Mouse (Mus musculus) liver, adult 2 months (tissue): ENCODE measurements at regions not wholly inside any gene's neighbourhood (a gene's known extent, or its start where the extent isn't known, plus 50 kb on each side); places are given as distances from the start of the nearest gene placed in this dataset.

Experiments used
- DNase-seq: peaks from one replicate; pipeline ENCODE4 v3.0.0-alpha.2; 2011; ENCODE audit warnings: low read depth, low spot score; ENCODE audit errors: extremely low read depth
- H3K27ac ChIP-seq: fragments of 200-500 bp; replicated peaks from 2 replicates; pipeline ENCODE4 v1.5.1; 2012; ENCODE audit warnings: low read depth, mild to moderate bottlenecking, control low read depth, inconsistent platforms, low read length; ENCODE audit not compliant: insufficient read depth
- H3K27me3 ChIP-seq: fragments of 200-500 bp; 2 replicates; pipeline ENCODE4 v1.6.1; 2012; ENCODE audit warnings: mild to moderate bottlenecking, moderate library complexity, low read length, inconsistent platforms; ENCODE audit not compliant: control insufficient read depth, insufficient read depth
- H3K36me3 ChIP-seq: fragments of 200-500 bp; 2 replicates; pipeline ENCODE4 v1.6.1; 2012; ENCODE audit warnings: low read length, inconsistent platforms; ENCODE audit not compliant: control insufficient read depth, insufficient read depth
- H3K4me1 ChIP-seq: fragments of 200-500 bp; 2 replicates; pipeline ENCODE4 v1.6.1; 2011; ENCODE audit warnings: low read length; ENCODE audit not compliant: control insufficient read depth, insufficient read depth
- H3K4me3 ChIP-seq: fragments of 200-500 bp; 2 replicates; pipeline ENCODE4 v1.5.1; 2011; ENCODE audit warnings: low read depth, mild to moderate bottlenecking, control low read depth, low read length, moderate library complexity; ENCODE audit not compliant: insufficient read depth
- H3K79me2 ChIP-seq: fragments of 200-500 bp; 2 replicates; pipeline ENCODE4 v1.6.1; 2012; ENCODE audit warnings: inconsistent platforms, mild to moderate bottlenecking, low read length, moderate library complexity; ENCODE audit not compliant: control insufficient read depth, insufficient read depth
- H3K9ac ChIP-seq: fragments of 200-500 bp; 2 replicates; pipeline ENCODE4 v1.6.1; 2012; ENCODE audit warnings: low read depth, mild to moderate bottlenecking, control low read depth, inconsistent platforms, low read length
- CTCF ChIP-seq: fragments of 200-500 bp; IDR thresholded peaks from 2 replicates; pipeline ENCODE4 v1.5.1; 2011; ENCODE audit warnings: low read depth, low read length, control low read depth
- POLR2A ChIP-seq: fragments of 200-500 bp; IDR thresholded peaks from 2 replicates; pipeline ENCODE4 v1.6.1; 2011; ENCODE audit warnings: low read length, control low read depth; ENCODE audit not compliant: insufficient read depth; ENCODE audit errors: extremely low read depth
- WGBS: fragments of 180-500 bp; shearing (Covaris S2); methylation state at CpG from one replicate; pipeline ENCODE4 v1.1.7; 2018; 5-methylcytosine and 5-hydroxymethylcytosine counted together

DNA sequence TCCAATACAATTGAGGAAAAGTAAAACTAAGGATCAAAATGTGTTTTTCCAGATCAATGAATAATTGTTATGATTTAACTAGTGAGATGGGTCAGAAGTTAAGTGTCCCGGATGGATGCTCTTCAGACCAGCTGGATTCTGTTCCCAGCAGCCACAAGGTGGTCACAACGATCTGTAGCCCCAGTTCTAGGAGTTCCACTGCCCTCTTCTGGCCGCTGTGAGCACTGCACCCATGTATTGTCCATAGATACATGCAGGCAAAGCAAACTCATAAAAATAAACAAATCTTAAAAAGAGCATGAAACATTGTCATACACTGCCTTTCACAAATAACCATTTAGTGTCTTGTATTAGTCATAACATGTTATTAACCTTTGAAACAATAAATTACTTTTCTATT lies 96.3 kb upstream of the Gk2 start:
- TF ChIP-seq POLR2A: no peak
- peak; percentile 84 for TF ChIP-seq CTCF
- no peaks in the 10 kb centered on the region for H3K79me2 ChIP-seq
- WGBS: 62% methylated on average over 3 of the region's 3 CpGs
- H3K4me3 ChIP-seq: no peak overlapping the region
- no peaks in the 10 kb centered on the region for H3K4me1 ChIP-seq
- no peak overlapping the region for H3K27ac ChIP-seq
- peak; percentile 3 for DNase-seq
- no peak overlapping the region for H3K9ac ChIP-seq
- no peaks in the 10 kb centered on the region for H3K36me3 ChIP-seq
- H3K27me3 ChIP-seq: no peaks in the 10 kb centered on the region

DNA sequence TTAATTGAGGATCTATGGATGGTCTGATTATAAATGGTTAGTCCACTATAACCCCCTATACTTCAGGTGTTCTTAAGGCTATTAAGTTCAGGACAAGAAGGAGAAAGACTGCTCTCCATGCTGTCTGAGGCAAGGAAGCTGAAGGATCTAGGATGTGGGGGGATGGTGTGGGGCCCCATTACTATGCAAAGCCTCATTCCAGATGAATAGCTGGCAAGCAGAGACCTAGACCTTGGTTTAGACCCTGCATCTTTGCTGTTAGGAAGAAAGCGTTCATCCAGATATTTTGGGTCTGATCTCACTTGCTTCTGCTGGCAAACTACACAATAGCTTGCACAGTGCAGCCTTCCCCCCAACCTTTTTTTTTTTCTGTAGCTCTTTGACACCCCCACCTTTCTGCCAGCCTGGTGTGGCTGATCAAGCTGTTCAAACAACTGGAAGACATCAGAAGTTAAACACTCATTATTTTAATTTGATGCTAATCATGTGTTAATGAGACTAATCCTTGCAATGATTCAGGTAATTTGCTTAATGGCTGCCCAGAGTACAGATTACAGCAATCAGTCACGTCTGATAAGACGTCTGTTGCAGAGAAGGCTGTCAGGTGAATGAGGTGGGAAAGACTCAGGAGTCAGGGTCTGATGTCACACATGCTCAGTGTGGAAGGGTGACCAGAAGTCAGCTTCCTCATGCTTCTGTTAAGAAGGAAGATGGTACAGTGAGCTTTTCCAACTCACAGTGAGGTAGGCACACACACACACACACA lies 80.9 kb upstream of the Gk2 start:
- H3K4me3 ChIP-seq: no peak overlapping the region
- H3K27ac ChIP-seq: no peak overlapping the region
- DNase-seq: no peak
- no peak overlapping the region for H3K9ac ChIP-seq
- no peaks in the 10 kb centered on the region for H3K4me1 ChIP-seq
- TF ChIP-seq CTCF: no peak
- no peak for TF ChIP-seq POLR2A
- WGBS: 25% methylated on average over 3 of the region's 3 CpGs
- H3K36me3 ChIP-seq: no peaks in the 10 kb centered on the region
- no peaks in the 10 kb centered on the region for H3K79me2 ChIP-seq
- H3K27me3 ChIP-seq: no peaks in the 10 kb centered on the region

DNA sequence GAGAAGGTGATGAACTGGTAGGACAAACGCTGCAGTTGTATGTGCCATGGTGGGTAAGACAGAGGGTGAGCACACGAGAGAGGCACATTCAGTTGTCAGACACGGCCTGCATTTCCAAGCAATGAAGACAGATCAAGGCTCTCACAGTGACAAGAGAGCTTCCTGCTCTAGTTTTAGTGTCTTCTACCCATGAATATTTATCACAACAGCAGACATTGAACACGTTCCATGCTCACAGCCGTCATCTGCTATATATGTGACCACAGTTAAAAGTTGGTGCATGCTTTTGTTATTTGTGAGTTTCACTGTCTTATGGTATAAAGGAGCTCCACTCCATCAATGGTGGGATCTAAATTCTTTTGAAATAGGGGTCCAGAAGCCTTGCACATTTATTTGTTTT lies 76.9 kb upstream of the Gk2 start:
- DNase-seq: no peak
- Histone ChIP-seq H3K4me3 (no peak overlapping the region), H3K4me1 (no peaks in the 10 kb centered on the region), H3K79me2 (no peaks in the 10 kb centered on the region), H3K9ac (no peak overlapping the region), H3K36me3 (no peaks in the 10 kb centered on the region), H3K27me3 (no peaks in the 10 kb centered on the region), H3K27ac (no peak overlapping the region)
- TF ChIP-seq POLR2A: no peak
- TF ChIP-seq CTCF: no peak
- WGBS: 81% methylated on average over 5 of the region's 5 CpGs

DNA sequence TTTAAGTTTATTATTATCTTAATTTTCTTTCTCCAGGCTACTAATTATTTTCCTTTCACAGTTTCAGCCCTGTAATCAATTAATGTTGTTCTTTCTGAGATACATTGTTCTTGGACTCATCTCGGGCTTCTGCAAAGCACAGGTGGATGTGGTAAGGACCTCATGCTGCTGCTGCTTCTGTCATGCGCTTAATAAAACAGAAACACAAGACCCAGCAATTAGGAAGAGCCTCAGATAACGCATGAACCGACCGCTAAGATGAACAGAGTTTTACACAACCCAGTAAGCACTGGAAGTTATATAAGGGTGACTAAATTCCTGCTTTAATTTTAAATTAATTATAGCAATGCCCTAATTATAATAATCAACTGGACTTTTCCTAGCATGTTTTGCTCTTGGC lies 70.7 kb upstream of the Gk2 start:
- no peak for DNase-seq
- no peak overlapping the region for H3K27ac ChIP-seq
- no peaks in the 10 kb centered on the region for H3K79me2 ChIP-seq
- no peak overlapping the region for H3K9ac ChIP-seq
- no peak overlapping the region for H3K4me3 ChIP-seq
- TF ChIP-seq CTCF (no peak), POLR2A (no peak)
- no peaks in the 10 kb centered on the region for H3K36me3 ChIP-seq
- no peaks in the 10 kb centered on the region for H3K4me1 ChIP-seq
- WGBS: 86% methylated on average over 5 of the region's 5 CpGs
- H3K27me3 ChIP-seq: no peaks in the 10 kb centered on the region
